Mouse (Mus musculus) CD4-positive, CD25-positive, alpha-beta regulatory T cell (primary cell): Measurements from ENCODE around the gene Nutm1. TPM values are rescaled to one million over a fixed set of nuclear protein-coding genes. Genes with fewer than 3 reads are reported as not detected.

Experiments used
- polyA plus RNA-seq: library from polyadenylated mRNA; unstranded; fragments of 100-300 nt; shearing (Covaris generic); gene quantifications from one replicate; pipeline ENCODE4 v1.2.1, GENCODE M21; 2017

Nutm1 gene
- polyA plus RNA-seq: 0.06 TPM

GRCm38 (mm10) chr2:112259241-112259962, at the start of gene Nutm1:
Nutm1 (minus strand) TSS chr2:112259291.

GRCm38 (mm10) chr2:112266242-112266592, 7.1 kb upstream of the Nutm1 start, which contains the start of gene Gm21985:
Gm21985 (plus strand) TSS chr2:112266314.

GRCm38 (mm10) chr2:112265448-112266241, 6.6 kb upstream of the Nutm1 start, which contains the start of gene Slc12a6:
Slc12a6 (plus strand) TSS chr2:112265825.

GRCm38 (mm10) chr2:112261748-112262653, 2.9 kb upstream of the Nutm1 start, which contains the start of gene Nop10:
Nop10 (plus strand) TSS chr2:112261926.

GRCm38 (mm10) chr2:112239212-112239934, 19.7 kb downstream of the Nutm1 start, which contains the start of gene Lpcat4:
Lpcat4 (plus strand) TSS chr2:112239468.

Other genes starting within 250 kb of the Nutm1 start
- gene Olfr1310, start 246.6 kb downstream of the Nutm1 start, polyA plus RNA-seq: not detected
- not detected for gene Olfr1311, start 234.9 kb downstream of the Nutm1 start, polyA plus RNA-seq
- gene Olfr1312, start 209.1 kb downstream of the Nutm1 start, polyA plus RNA-seq: not detected
- not detected for gene Olfr1313, start 181.4 kb downstream of the Nutm1 start, polyA plus RNA-seq
- gene Olfr1314, start 162.5 kb downstream of the Nutm1 start, polyA plus RNA-seq: not detected
- not detected for gene Olfr1315-ps1, start 143.9 kb downstream of the Nutm1 start, polyA plus RNA-seq
- not detected for gene Olfr1316, start 124.3 kb downstream of the Nutm1 start, polyA plus RNA-seq
- gene Olfr1317, start 119.0 kb downstream of the Nutm1 start, polyA plus RNA-seq: not detected
- not detected for gene Olfr1318, start 105.1 kb downstream of the Nutm1 start, polyA plus RNA-seq
- 95.5 TPM for gene Lpcat4, start 19.8 kb downstream of the Nutm1 start, polyA plus RNA-seq
- 155 TPM for gene Nop10, start 2.6 kb upstream of the Nutm1 start, polyA plus RNA-seq
- gene Slc12a6, start 6.5 kb upstream of the Nutm1 start, polyA plus RNA-seq: 86.8 TPM
- gene Gm21985, start 7.0 kb upstream of the Nutm1 start, polyA plus RNA-seq: not detected
- 93.7 TPM for gene Emc4, start 108.7 kb upstream of the Nutm1 start, polyA plus RNA-seq
- 25.3 TPM for gene Katnbl1, start 119.9 kb upstream of the Nutm1 start, polyA plus RNA-seq
- 16.8 TPM for gene Emc7, start 195.7 kb upstream of the Nutm1 start, polyA plus RNA-seq
- not detected for gene Chrm5, start 221.5 kb upstream of the Nutm1 start, polyA plus RNA-seq
- gene Aven, start 233.7 kb upstream of the Nutm1 start, polyA plus RNA-seq: 110 TPM